Mouse (Mus musculus) cortical plate, adult 2 months (tissue): Measurements from ENCODE around the gene Trpv6.

Experiments
- CTCF ChIP-seq: fragments of 200-500 bp; IDR thresholded peaks from 2 replicates; pipeline ENCODE4 v1.5.1; 2011; ENCODE audit warnings: mild to moderate bottlenecking, control low read depth, low read length; ENCODE audit not compliant: insufficient read depth; ENCODE audit errors: extremely low read depth
- POLR2A ChIP-seq: fragments of 200-500 bp; IDR thresholded peaks from 2 replicates; pipeline ENCODE4 v1.6.1; 2011; ENCODE audit warnings: mild to moderate bottlenecking, low read length, control low read depth; ENCODE audit not compliant: insufficient read depth; ENCODE audit errors: extremely low read depth

GRCm38 (mm10) chr6:41676530-41676929, 40.3 kb upstream of the Trpv6 start:
- TF ChIP-seq CTCF (no peak), POLR2A (no peak)
